Mouse (Mus musculus): ENCODE results near the gene Amz1. TPM values are rescaled to one million over a fixed set of nuclear protein-coding genes. Genes with fewer than 3 reads are reported as not detected.

The Amz1 gene
- total RNA-seq, 1 experiment: 5.6 TPM

- H3K27ac ChIP-seq (ENCODE audit: insufficient read depth, low read depth, low read length, poor library complexity, severe bottlenecking): no peak overlapping the region
- TF ChIP-seq ZNF384 (IDR thresholded peaks at IDR 0.05; ENCODE audit: low read depth, low read length) (no peak), MAFK (IDR thresholded peaks at IDR 0.05; ENCODE audit: insufficient read depth, low read depth, low read length) (no peak)
- no peaks in the 10 kb centered on the region for H3K4me1 ChIP-seq (ENCODE audit: control insufficient read depth in 2 of 2, insufficient read depth in 2 of 2, low read length in 2 of 2, poor library complexity in 1 of 2)
These were observed 58.1 kb downstream of the Amz1 start for GRCm38 (mm10) chr5:140781886-140782572.

GRCm38 (mm10) chr5:140783577-140783976 is 59.6 kb downstream of the Amz1 start:
- TF ChIP-seq HCFC1 (IDR thresholded peaks at IDR 0.05; ENCODE audit: borderline replicate concordance, insufficient read depth, low read length) (no peak), CHD2 (IDR thresholded peaks at IDR 0.05; ENCODE audit: low read depth, low read length) (no peak), ZNF384 (IDR thresholded peaks at IDR 0.05; ENCODE audit: low read depth, low read length) (no peak), MAFK (IDR thresholded peaks at IDR 0.05; ENCODE audit: insufficient read depth, low read depth, low read length) (no peak), ZC3H11A (IDR thresholded peaks at IDR 0.05; ENCODE audit: borderline replicate concordance, low read depth, low read length) (no peak)
- H3K27ac ChIP-seq (ENCODE audit: insufficient read depth, low read depth, low read length, poor library complexity, severe bottlenecking): no peak overlapping the region
- in situ Hi-C loops (cut with MboI; ENCODE audit: low sequenced_read_pairs in 2 of 2, unreplicated experiment in 2 of 2): no loop called here
- H3K4me3 ChIP-seq (ENCODE audit: insufficient read depth in 1 of 2, low read depth in 1 of 2, low read length in 2 of 2, poor library complexity in 1 of 2, severe bottlenecking in 1 of 2): no peak overlapping the region
- DNase-seq (ENCODE audit: low read depth, low spot score): no peak
- H3K36me3 ChIP-seq (ENCODE audit: control insufficient read depth, insufficient read depth, low read length, poor library complexity, severe bottlenecking): peaks cover 10% of the 10 kb centered on the region
- H3K4me1 ChIP-seq (ENCODE audit: control insufficient read depth in 2 of 2, insufficient read depth in 2 of 2, low read length in 2 of 2, poor library complexity in 1 of 2): no peaks in the 10 kb centered on the region; a peak in 1 of 4 replicates
- H3K9me3 ChIP-seq (ENCODE audit: control insufficient read depth, insufficient read depth, low read depth, low read length): no peaks in the 10 kb centered on the region
- H3K9ac ChIP-seq (ENCODE audit: insufficient read depth, low read depth, low read length, poor library complexity, severe bottlenecking): no peak overlapping the region

More at GRCm38 (mm10) chr5:140781886-140782572, 58.1 kb downstream of the Amz1 start:
- Histone ChIP-seq H3K9me3 (ENCODE audit: control insufficient read depth, insufficient read depth, low read depth, low read length) (no peaks in the 10 kb centered on the region), H3K4me3 (ENCODE audit: insufficient read depth in 1 of 2, low read depth in 1 of 2, low read length in 2 of 2, poor library complexity in 1 of 2, severe bottlenecking in 1 of 2) (no peak overlapping the region), H3K9ac (ENCODE audit: insufficient read depth, low read depth, low read length, poor library complexity, severe bottlenecking) (no peak overlapping the region), H3K36me3 (ENCODE audit: control insufficient read depth, insufficient read depth, low read length, poor library complexity, severe bottlenecking) (peaks cover 13% of the 10 kb centered on the region)
- DNase-seq (ENCODE audit: low read depth, low spot score): no peak
- in situ Hi-C loops (cut with MboI; ENCODE audit: low sequenced_read_pairs in 2 of 2, unreplicated experiment in 2 of 2): no loop called here

GRCm38 (mm10) chr5:140784288-140784687 is 60.4 kb downstream of the Amz1 start:
- Histone ChIP-seq H3K9ac (ENCODE audit: insufficient read depth, low read depth, low read length, poor library complexity, severe bottlenecking) (no peak overlapping the region), H3K4me1 (ENCODE audit: control insufficient read depth in 2 of 2, insufficient read depth in 2 of 2, low read length in 2 of 2, poor library complexity in 1 of 2) (peaks cover 0 to 3% of the 10 kb centered on the region in 2 experiments; a peak in 2 of 4 replicates), H3K9me3 (ENCODE audit: control insufficient read depth, insufficient read depth, low read depth, low read length) (no peaks in the 10 kb centered on the region), H3K4me3 (ENCODE audit: insufficient read depth in 1 of 2, low read depth in 1 of 2, low read length in 2 of 2, poor library complexity in 1 of 2, severe bottlenecking in 1 of 2) (no peak overlapping the region), H3K36me3 (ENCODE audit: control insufficient read depth, insufficient read depth, low read length, poor library complexity, severe bottlenecking) (peaks cover 10% of the 10 kb centered on the region), H3K27ac (ENCODE audit: insufficient read depth, low read depth, low read length, poor library complexity, severe bottlenecking) (no peak overlapping the region)
- TF ChIP-seq ZC3H11A (IDR thresholded peaks at IDR 0.05; ENCODE audit: borderline replicate concordance, low read depth, low read length) (no peak), HCFC1 (IDR thresholded peaks at IDR 0.05; ENCODE audit: borderline replicate concordance, insufficient read depth, low read length) (no peak), MAFK (IDR thresholded peaks at IDR 0.05; ENCODE audit: insufficient read depth, low read depth, low read length) (no peak), ZNF384 (IDR thresholded peaks at IDR 0.05; ENCODE audit: low read depth, low read length) (no peak), CHD2 (IDR thresholded peaks at IDR 0.05; ENCODE audit: low read depth, low read length) (no peak)
- no peak for DNase-seq (ENCODE audit: low read depth, low spot score)
- in situ Hi-C loops (cut with MboI; ENCODE audit: low sequenced_read_pairs in 2 of 2, unreplicated experiment in 2 of 2): no loop called here

GRCm38 (mm10) chr5:140785240-140785872 is 61.4 kb downstream of the Amz1 start:
- DNase-seq (ENCODE audit: low read depth, low spot score): no peak
- H3K4me3 ChIP-seq (ENCODE audit: insufficient read depth in 1 of 2, low read depth in 1 of 2, low read length in 2 of 2, poor library complexity in 1 of 2, severe bottlenecking in 1 of 2): no peak overlapping the region
- no peaks in the 10 kb centered on the region for H3K9me3 ChIP-seq (ENCODE audit: control insufficient read depth, insufficient read depth, low read depth, low read length)
- H3K36me3 ChIP-seq (ENCODE audit: control insufficient read depth, insufficient read depth, low read length, poor library complexity, severe bottlenecking): peaks cover 10% of the 10 kb centered on the region
- no peak overlapping the region for H3K9ac ChIP-seq (ENCODE audit: insufficient read depth, low read depth, low read length, poor library complexity, severe bottlenecking)
- in situ Hi-C loops (cut with MboI; ENCODE audit: low sequenced_read_pairs in 2 of 2, unreplicated experiment in 2 of 2): no loop called here
- H3K4me1 ChIP-seq (ENCODE audit: control insufficient read depth in 2 of 2, insufficient read depth in 2 of 2, low read length in 2 of 2, poor library complexity in 1 of 2): peaks cover 0 to 5% of the 10 kb centered on the region in 2 experiments; a peak in 2 of 4 replicates
- H3K27ac ChIP-seq (ENCODE audit: insufficient read depth, low read depth, low read length, poor library complexity, severe bottlenecking): no peak overlapping the region
- TF ChIP-seq CHD2 (IDR thresholded peaks at IDR 0.05; ENCODE audit: low read depth, low read length) (no peak), HCFC1 (IDR thresholded peaks at IDR 0.05; ENCODE audit: borderline replicate concordance, insufficient read depth, low read length) (no peak), MAFK (IDR thresholded peaks at IDR 0.05; ENCODE audit: insufficient read depth, low read depth, low read length) (no peak), ZC3H11A (IDR thresholded peaks at IDR 0.05; ENCODE audit: borderline replicate concordance, low read depth, low read length) (no peak), ZNF384 (IDR thresholded peaks at IDR 0.05; ENCODE audit: low read depth, low read length) (no peak)

All from ES-E14 (cell line).